Mouse (Mus musculus) cerebellum, adult (tissue): ENCODE results near the gene Il12rb2.

Experiments
- ATAC-seq: cut with Nextera tagmentation; 2 replicates; pipeline ENCODE4 v1.9.2; 2017; ENCODE audit warnings: mild to moderate bottlenecking, moderate library complexity, mixed read lengths; ENCODE audit not compliant: insufficient number of reproducible peaks, low FRiP score, low TSS enrichment

Gene Il12rb2

GRCm38 (mm10) chr6:67298742-67299141 lies 77.2 kb downstream of the Il12rb2 start:
- no peak for ATAC-seq

- ATAC-seq: no peak
Observed at GRCm38 (mm10) chr6:67296126-67296525, 79.9 kb downstream of the Il12rb2 start.

DNA sequence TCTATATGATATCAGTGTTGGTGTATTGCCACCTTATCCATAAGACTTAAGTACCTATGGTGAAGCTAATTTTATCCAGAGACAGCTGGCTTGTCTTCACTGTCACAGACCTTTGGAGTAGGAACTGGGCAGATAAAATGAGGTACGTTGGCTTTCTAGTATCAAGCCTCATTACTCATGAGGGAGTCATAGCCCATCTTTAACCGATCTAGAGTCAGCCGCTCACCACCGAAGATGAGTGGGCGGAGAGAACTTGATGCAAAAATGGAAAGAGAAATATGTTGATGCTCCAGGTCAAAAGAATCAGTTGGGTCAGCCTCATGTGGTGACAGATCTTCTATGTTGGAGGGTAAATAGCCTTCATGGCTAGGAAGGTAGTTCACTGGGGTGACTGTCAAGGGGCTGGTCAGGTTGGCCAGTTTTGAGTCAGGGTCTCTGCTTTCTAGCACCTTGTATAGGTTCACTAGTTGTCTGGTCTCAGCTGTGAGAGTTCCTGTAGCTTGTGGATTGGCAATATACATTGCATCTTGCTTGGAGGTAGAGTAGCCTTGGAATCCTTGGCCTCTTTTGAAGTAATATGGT lies 83.9 kb downstream of the Il12rb2 start:
- ATAC-seq: no peak

DNA sequence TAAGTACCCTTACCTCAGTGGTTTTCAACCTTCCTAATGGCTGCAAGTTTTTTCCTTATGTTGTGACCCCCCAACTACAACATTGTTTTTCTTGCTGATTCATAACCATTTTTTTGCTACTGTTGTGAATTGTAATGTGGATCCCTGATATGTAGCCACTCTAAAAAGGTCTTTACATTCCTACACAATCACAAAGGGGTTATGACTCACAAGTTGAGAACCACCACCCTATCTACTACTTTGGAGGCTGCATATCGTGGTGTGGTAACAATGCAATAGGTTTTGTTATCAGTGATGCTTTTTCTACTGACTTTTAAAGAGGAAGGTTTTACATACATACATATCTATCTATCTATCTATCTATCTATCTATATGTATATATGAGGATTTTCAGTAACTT lies 93.1 kb downstream of the Il12rb2 start:
- no peak for ATAC-seq

GRCm38 (mm10) chr6:67281614-67282197 lies 94.3 kb downstream of the Il12rb2 start:
- no peak for ATAC-seq

GRCm38 (mm10) chr6:67277944-67278343 lies 98.0 kb downstream of the Il12rb2 start:
- no peak for ATAC-seq

DNA sequence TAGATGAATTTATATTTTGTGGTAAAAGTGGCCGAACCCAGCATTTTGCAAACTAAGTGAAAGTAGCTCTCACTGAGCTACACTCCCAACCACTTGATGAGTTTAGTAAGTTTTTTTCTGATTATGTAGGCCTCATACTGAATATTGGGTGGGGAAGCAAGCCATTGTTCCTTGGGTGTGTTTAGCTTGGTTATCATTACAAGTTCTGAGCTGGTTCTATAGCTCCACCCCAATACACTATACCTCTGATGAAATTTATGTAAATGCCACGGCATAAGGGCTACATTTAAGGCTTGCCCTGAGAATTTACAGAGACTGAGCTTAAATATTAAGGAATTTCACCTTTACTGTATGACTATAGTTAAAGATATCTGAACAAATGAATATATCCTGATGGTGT lies 106.5 kb downstream of the Il12rb2 start:
- no peak for ATAC-seq

DNA sequence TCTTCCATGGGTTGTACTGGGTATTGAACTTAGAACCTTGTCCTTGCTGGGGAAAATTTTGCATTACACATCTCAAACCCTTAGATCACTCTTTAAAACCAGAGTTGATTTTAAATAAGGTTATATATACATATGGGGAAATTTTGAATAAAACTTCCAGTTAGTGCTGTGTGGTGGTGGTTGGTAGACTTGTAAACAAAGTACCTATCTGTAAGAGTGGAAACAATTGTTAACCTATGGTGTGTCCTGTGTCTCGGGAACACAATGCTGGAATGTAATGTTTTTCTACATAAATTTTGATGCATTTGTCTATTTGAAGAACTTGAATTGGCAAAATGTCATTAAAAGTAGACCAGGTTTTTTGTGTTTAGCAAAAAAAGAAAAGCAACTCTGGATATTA lies 107.0 kb downstream of the Il12rb2 start:
- ATAC-seq: no peak

GRCm38 (mm10) chr6:67268245-67268612 lies 107.8 kb downstream of the Il12rb2 start:
- ATAC-seq: no peak

DNA sequence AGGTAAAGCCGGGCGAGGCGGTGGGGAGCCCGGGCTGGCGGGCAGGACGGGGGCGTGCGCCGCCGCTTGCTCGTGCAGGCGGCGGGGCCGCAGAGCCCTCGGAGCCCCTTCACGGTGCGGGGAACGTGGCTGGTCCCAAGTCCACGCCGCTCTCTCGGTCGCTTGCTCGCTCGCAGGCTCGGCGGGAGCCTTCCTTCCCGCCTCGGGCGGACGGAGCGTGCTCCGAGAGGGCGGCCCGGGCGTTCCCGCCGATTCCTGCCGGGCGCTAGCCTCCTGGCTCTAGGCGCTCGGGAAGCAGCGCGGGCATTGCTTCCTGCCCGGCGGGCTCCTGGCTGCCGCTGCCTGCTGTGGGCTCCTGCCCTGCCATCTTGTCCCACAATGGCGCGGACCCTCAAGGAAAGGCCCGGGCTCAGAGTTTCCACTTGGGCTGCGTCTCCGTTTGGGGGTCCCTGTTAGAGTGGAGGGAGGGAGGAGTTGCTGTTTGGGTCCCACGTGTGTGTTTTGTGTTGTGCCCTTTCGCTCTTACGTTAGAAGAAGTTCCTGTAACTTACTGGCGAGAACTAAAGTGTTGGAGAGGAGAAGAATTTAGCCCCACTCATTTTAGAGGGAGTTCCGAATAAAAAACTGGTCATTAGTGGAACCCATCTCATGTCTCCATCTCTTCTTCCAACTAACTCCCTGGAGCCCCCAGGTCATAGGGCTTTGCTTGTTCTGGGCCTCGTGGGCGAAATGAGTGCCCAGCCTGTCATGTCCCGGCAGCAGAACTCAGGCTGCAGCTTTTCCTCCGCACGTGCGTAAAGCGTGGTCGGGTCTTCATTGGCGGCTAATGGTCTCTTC lies 108.4 kb downstream of the Il12rb2 start:
- ATAC-seq: peak; percentile 5; the same call in 1 of the 2 replicates

DNA sequence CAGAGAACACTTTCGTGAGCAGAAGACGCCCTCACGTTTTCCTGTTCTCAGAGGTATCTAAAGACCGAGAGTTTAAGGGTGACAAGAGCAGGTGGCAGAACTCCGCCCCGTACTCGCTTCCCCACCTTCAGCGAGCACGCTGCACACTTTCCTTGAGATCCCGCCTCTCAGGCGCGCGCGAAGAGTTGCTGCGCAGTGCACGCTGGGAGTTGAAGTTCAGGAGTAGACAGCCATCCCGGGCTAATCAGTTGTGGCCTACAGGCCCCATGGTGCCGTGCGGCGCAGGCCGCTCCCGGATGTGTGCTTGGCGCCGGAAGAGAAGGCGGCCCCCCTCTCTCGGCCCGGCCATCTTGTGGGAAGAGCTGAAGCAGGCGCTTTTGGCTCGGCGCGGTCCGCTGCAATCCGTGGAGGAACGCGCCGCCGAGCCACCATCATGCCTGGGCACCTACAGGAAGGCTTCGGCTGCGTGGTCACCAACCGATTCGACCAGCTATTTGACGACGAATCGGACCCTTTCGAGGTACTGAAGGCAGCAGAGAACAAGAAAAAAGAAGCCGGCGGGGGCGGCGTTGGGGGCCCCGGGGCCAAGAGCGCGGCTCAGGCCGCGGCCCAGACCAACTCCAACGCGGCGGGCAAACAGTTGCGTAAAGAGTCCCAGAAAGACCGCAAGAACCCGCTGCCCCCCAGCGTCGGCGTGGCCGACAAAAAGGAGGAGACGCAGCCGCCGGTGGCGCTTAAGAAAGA lies 109.2 kb downstream of the Il12rb2 start:
- ATAC-seq: peak; percentile 97

DNA sequence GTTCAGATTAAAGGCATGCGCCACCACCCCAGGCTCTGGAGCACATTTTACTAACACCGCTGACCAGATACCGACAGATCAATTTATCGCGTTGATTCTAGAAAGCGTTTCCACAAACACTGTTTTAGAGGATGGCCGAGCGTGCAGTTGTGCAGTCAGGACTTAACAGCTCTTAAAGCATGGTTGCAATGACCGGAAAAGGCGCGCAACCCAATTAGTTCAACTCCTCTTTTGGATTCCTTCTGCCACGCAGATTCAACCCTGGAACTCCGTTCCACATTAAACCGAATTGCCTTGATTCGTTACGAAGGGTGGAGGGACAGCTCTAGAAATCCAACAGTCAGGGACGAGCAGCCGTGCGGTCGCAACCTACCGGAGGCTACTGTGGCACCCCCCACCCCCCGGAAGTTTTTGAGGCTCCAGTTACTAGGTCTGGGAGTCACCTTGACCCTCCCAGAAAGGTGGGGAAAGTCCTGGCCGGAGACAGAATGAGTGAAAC lies 109.8 kb downstream of the Il12rb2 start:
- peak; percentile 74 for ATAC-seq

DNA sequence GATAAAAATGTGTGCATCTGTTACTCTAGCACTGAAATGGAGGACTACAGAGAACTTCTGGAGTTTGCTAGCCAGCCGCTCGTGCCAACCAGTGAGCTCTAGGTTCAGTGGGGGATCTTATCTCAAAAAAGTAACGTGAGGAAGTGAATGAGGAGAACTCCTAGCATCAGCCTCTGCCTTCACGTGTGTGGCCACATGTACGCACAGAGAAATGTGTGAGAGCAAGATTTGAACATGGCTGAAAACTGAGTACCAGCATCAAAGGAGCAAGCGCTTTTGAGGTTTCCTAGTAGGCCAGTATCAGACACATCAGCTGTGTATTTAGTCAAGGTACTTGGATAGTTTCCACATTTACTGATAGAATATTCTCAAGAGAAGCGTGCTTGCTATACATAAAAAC lies 111.1 kb downstream of the Il12rb2 start:
- ATAC-seq: no peak

- no peak for ATAC-seq
Observed at GRCm38 (mm10) chr6:67251095-67251494, 124.9 kb downstream of the Il12rb2 start.

DNA sequence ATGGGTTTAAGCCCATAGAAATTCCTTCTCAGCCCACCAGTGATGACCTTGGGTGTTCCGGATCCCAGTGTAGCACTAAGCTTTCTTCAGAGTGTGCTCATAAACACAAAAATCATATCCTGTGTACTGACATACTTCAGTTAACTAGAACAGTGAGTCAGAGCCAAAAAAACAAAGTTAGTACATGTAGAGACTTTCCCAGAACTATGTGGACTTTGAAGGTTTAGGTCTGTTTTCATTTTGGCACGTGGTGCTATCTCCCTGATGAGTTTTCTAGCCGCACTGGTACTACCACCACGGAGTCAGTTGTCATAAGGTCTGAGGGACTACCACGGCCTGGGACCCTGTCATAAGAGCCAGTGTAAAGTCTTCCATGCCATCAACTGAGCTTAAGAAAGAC lies 131.5 kb downstream of the Il12rb2 start:
- no peak for ATAC-seq

DNA sequence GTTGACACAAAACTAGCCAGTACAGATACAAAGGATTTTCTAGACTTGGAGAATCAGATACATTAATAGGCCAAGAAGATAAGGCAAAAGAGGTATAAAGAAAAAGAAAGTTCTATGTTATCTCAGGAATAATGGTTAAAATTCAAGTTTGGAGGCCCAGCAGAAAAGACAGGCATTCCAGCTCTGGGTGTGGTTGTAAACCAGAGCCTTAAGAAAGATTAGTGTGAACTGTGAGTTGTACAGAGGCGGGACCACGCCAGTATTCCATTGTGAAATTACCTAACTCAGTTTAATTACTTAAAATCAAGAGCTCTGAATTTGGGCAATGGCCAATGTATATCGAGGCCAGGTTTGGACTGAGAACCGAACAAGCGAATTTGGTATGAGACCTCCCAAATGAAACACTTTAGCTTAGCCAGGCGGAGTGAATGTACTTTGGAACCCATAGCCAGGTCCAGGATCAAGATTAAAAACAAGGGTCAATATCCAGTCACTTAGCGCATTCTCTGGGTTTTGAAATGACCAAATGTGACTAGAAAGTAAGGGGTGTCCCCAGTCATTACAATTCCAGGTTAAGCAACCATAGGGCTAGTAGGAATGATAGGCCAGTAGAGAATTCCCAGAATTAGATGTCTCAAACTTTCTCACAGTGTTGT lies 132.1 kb downstream of the Il12rb2 start:
- no peak for ATAC-seq
